Mouse (Mus musculus): ENCODE measurements around the gene Onecut3.

DNA sequence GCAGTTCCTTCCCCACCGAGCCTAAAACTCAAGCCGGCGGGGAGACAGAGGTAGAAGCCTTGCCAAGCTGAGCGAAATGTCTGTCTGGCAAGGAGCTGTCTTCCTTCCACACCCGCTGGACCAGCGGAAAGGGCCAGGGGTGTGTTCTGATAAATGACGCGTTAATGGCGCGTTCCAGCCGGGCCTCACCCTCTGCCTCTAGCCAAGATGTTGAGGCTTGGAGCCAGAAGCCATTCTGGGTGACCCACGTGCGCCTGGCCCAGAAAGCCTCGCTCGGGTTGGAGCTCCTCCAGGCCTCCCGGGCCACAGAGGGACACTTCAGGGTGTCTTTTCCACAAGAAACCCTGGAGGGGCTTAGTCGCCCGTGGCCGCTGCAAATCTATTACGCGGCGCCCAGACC lies 4.6 kb upstream of the Onecut3 start:
- TF ChIP-seq CTCF (IDR thresholded peaks at IDR 0.05; ENCODE audit: control insufficient read depth, insufficient read depth, low read length) (no peak), POLR2A (IDR thresholded peaks at IDR 0.05; ENCODE audit: borderline replicate concordance, control insufficient read depth, low read depth, low read length) (no peak)

All from bone marrow, adult 2 months (tissue).